Mouse (Mus musculus) large intestine, adult 2 months (tissue): Measurements from ENCODE around the gene Unc93a2. TPM values are rescaled to one million over a fixed set of nuclear protein-coding genes. Genes with fewer than 3 reads are reported as not detected.
"Not testable (repeated sequence)": the region's sequence is repeated elsewhere in the genome, so short reads cannot be mapped to it uniquely, and the experiment has no call there.

Source experiments
- DNase-seq: peaks from one replicate; pipeline ENCODE4 v3.0.0-alpha.2; 2012; ENCODE audit warnings: low read depth, low spot score
- WGBS: fragments of 180-500 bp; shearing (Covaris S2); methylation state at CpG from one replicate; pipeline ENCODE4 v1.1.7; 2018; 5-methylcytosine and 5-hydroxymethylcytosine counted together
- polyA plus RNA-seq: library from polyadenylated mRNA; depleted of rRNA; stranded (reverse); fragments of >200 nt; gene quantifications from 2 replicates; pipeline ENCODE4 v1.2.3, GENCODE M21; 2012

The Unc93a2 gene
- polyA plus RNA-seq, 1 experiment: 8.8 TPM

GRCm38 (mm10) chr17:7376951-7377700, 8.1 kb downstream of the Unc93a2 start:
- WGBS: 100% methylated on average over 1 of the region's 3 CpGs
- not testable (repeated sequence) for DNase-seq

GRCm38 (mm10) chr17:7371879-7372278, 13.4 kb downstream of the Unc93a2 start, which contains the start of gene Gm49630:
Gm49630 (minus strand) TSS chr17:7371979.
- DNase-seq: not testable (repeated sequence)
- WGBS: 94% methylated on average over 2 of the region's 5 CpGs

GRCm38 (mm10) chr17:7369401-7369800, 15.9 kb downstream of the Unc93a2 start:
- DNase-seq: not testable (repeated sequence)
- WGBS: 46% methylated on average over 6 of the region's 6 CpGs

DNA sequence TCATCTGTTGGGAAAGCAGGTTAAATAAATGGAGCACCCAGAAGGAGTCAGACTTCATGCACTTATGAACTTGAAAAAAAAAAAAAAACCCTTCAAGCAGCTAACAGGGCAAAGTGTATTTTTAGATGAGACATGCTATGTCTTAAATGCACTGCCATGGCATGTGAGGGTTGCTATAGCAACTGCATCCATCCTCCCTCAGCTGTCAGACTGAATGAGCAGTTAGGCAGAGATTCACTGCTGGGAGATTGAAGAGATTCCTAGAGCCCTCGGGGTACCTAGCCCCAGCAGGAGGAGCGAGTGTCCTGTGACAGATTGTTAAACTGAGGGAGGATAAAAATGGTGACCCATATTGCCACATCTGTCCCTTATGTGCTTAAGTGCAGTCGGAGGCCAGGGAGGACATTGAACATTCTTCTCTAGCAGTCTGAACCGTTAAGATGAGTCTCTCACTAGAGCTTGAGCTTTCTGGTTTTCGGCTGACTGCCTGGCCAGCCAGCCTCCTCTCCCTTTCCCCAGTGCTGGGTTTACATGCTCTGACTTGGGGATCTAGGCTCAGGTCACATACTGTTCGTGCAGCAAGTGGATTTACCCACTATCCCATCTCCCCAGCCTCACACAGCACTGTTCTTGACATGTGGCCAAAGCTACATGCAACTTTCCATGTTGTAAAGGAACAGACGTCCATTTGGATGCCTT, 18.4 kb downstream of the Unc93a2 start:
- WGBS: 53% methylated on average over 5 of the region's 7 CpGs
- not testable (repeated sequence) for DNase-seq

GRCm38 (mm10) chr17:7366265-7366664, 19.0 kb downstream of the Unc93a2 start:
- not testable (repeated sequence) for DNase-seq
- WGBS: 60% methylated on average over 1 of the region's 1 CpGs

DNA sequence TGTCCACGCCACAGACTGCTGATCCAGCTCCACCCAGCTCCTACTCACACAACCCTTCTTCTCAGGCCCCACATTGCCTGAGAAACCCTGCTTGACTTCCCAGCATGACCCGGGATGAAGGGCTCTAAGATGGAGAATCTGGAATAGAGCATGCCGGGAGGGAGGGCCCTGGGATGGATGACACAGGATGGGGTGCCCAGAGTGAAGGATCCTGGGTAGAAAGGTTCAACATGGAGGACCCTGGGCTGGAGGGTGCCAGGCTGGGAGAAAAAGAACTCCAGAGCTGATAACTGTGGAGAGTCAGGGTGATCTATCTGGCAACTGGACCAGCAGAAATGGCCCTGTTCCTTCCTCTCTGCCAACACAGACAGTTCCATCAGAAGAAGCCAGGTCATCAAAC, 19.6 kb downstream of the Unc93a2 start:
- not testable (repeated sequence) for DNase-seq
- WGBS: 57% methylated on average over 1 of the region's 3 CpGs

DNA sequence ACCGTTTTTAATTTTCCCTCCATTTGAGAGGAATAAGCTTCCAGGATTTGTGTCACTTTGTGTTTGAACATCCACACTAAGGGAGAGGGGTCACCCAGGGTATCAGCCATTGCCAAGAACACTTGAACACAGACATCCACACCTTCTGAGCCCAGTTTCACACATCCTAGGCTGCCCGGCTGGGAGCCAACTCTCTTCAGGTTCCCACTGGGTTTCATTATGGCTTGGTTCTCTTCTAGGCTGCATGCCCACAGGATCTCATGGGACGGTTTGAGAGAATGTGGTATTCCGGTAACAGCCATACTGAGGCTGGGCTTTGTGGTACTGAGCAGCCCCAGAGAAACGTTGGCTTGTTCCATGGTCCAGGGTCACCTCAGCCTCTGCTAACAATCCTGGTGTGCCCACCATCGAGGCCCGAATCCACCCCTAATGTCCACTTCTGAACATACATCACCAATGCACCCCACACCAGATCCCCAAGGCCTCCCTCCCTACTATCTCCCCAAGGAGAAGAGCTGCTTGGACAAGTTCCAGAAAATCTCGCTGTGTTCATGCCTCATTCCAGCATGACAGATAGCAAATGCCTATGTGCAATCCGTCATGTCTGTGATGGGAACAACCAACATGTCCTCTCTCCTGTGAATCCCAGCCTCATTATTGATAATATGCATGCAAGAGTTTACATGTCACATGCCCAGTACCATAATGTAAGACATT, 24.4 kb downstream of the Unc93a2 start:
- WGBS: 84% methylated on average over 9 of the region's 9 CpGs
- not testable (repeated sequence) for DNase-seq

- not testable (repeated sequence) for DNase-seq
- 67% methylated on average over 4 of the region's 4 CpGs for WGBS
These were observed 25.5 kb downstream of the Unc93a2 start for GRCm38 (mm10) chr17:7359806-7360205.

GRCm38 (mm10) chr17:7352596-7352995, 32.7 kb downstream of the Unc93a2 start, which contains the start of gene Ttll2:
Ttll2 (minus strand) TSS chr17:7352696.
- WGBS: 95% methylated on average over 1 of the region's 1 CpGs
- not testable (repeated sequence) for DNase-seq

DNA sequence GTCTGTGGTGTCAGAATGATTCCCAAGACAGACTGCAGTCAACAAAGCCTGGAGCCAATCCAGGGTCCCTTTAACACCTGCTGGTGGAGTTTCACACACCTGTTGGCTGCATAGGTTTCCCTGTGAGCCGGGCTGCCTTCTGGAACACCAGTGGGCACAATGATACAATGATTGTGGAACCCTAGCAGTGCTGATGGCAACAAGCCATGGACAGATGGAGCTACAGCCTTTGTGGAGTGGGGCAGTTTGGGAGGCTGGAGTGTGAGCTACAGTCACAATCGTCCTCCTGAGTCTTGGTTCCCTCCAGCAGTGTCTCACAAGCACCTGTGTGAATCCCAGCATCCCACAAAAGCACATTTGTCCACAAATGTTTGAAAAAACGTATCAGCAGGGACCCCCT, 36.5 kb downstream of the Unc93a2 start:
- not testable (repeated sequence) for DNase-seq
- 43% methylated on average over 2 of the region's 3 CpGs for WGBS

GRCm38 (mm10) chr17:7337381-7337780, 47.9 kb downstream of the Unc93a2 start:
- not testable (repeated sequence) for DNase-seq
- WGBS: 37% methylated on average over 9 of the region's 9 CpGs

- 50% methylated on average over 4 of the region's 5 CpGs for WGBS
- DNase-seq: not testable (repeated sequence)
These were observed 52.5 kb downstream of the Unc93a2 start for GRCm38 (mm10) chr17:7332745-7333144.

DNA sequence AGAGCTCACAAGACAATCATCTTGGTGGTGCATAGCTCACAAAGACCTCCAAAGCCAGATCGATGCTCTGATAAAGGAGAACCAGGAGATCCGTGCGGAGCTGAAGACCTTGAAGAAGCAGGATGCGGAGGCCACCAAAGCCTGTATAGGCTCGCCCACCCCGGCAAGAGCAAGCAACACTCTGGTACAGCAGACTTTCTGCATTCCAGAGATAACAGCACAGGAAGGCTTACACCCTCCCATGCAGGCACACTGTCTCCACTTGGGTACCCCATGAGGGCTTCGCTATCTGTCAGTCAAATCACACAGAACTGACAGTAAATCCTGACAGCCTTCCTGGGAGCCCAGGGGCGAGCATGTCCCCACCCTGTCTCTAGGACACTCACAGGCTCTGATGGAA, 58.8 kb downstream of the Unc93a2 start:
- WGBS: 46% methylated on average over 7 of the region's 8 CpGs
- DNase-seq: not testable (repeated sequence)

GRCm38 (mm10) chr17:7324346-7324745, 60.9 kb downstream of the Unc93a2 start, which contains the start of gene Tcp10a:
Tcp10a (plus strand) TSS chr17:7324646.
- DNase-seq: not testable (repeated sequence)
- 90% methylated on average over 5 of the region's 5 CpGs for WGBS

DNA sequence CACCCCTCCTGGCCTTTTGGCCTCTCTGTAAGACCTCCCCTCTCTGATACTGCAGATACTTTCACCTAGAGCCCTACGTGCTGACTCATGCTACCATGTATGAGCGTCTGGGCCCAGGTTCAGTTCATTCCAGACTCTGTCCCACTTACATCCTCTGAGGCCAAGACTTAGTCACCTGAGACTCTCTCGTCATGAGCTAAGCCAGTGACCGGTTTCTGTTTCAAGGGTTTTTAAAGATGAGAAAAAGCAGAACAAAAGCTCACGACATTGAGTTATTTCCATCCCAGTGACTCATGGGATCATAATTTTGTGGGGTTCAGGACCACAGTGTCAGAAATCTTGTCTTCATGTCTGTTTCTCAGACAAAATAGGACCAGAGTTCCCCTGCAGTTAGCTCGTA, 65.5 kb downstream of the Unc93a2 start:
- not testable (repeated sequence) for DNase-seq

GRCm38 (mm10) chr17:7315693-7316382, 69.4 kb downstream of the Unc93a2 start:
- WGBS: 77% methylated on average over 7 of the region's 8 CpGs
- not testable (repeated sequence) for DNase-seq

More for the DNA sequence above, 65.5 kb downstream of the Unc93a2 start:
- WGBS: 76% methylated on average over 6 of the region's 6 CpGs
